Mouse (Mus musculus): ENCODE measurements around the gene Vgf. TPM values are rescaled to one million over a fixed set of nuclear protein-coding genes. Genes with fewer than 3 reads are reported as not detected.

Gene Vgf
- polyA plus RNA-seq, 1 experiment from 2014 or later: 0.08 TPM

DNA sequence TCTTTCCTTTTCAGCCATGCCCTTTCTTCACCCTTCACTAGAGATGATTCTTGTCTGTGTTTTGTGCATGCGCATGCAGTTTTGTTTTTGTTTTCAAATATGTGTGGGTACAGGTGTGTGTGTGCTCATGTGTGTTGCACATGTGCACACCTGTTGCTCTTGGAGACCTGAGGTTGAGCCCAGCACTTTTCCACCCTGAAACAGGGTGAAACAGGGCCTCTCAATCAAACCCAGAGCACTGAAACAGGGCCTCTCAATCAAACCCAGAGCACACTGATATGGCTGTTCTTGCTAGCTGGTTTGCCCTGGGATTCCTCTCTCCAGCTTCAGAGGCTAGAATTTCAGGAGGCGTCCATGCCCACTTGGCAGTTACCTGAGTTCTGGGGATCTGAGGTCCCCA lies 25.6 kb upstream of the Vgf start:
- H3K4me2 ChIP-seq (replicated peaks): no peak overlapping the region
- peaks cover 10% of the 10 kb centered on the region for H3K36me3 ChIP-seq
- H3K9me3 ChIP-seq: no peaks in the 10 kb centered on the region
- peaks cover 14% of the 10 kb centered on the region; the same call in 1 of the 2 replicates for H3K4me1 ChIP-seq
- no peak for ATAC-seq (ENCODE audit: low FRiP score, low read depth)
- H3K27ac ChIP-seq: no peak overlapping the region
- no peak overlapping the region for H3K4me3 ChIP-seq
- no peaks in the 10 kb centered on the region for H3K27me3 ChIP-seq
- 84% methylated on average over 2 of the region's 2 CpGs for WGBS
- no peak overlapping the region for H3K9ac ChIP-seq

DNA sequence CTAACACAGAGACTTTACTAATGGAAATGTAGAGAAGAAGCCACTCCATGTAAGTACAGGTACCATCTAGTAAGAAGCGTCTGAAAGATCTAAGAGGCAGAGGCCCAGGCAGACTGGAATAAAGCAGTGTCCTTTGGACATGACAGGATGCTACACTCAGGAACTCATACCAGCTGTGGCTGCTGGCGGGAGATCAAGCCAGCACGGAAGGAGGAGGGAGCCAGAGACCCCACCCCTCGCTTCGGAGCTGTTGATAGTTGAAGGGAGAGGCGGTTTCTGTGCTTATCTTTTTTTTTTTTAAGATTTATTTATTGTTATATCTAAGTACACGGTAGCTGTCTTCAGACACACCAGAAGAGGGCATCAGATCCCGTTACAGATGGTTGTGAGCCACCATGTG lies 18.9 kb upstream of the Vgf start:
- Histone ChIP-seq H3K9ac (no peak overlapping the region), H3K36me3 (no peaks in the 10 kb centered on the region), H3K4me1 (no peaks in the 10 kb centered on the region), H3K9me3 (no peaks in the 10 kb centered on the region), H3K27ac (no peak overlapping the region), H3K4me2 (replicated peaks) (no peak overlapping the region), H3K4me3 (no peak overlapping the region), H3K27me3 (no peaks in the 10 kb centered on the region)
- no peak for ATAC-seq (ENCODE audit: low FRiP score, low read depth)
- 59% methylated on average over 8 of the region's 8 CpGs for WGBS

DNA sequence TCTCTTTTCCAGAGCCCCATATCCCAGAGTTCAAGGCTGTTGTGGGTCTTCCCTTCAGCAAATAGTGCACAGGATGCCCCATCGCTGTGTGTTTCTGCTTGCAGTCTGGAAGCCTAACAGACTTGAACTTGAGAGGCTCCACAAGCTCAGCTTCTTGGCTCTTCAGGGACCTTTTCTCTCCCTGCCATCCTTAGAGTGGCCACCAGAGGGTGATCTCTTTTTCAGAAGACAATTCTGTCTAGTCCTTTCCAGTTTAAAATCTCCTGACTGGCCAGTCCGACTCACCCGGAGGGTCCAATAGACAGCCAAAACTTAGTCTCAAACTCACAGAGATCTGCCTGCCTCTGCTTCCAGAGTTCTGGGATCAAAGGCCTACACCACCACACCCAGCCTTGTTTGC lies 16.2 kb upstream of the Vgf start:
- no peaks in the 10 kb centered on the region for H3K27me3 ChIP-seq
- no peak overlapping the region for H3K4me2 ChIP-seq (replicated peaks)
- no peak overlapping the region for H3K27ac ChIP-seq
- H3K9me3 ChIP-seq: no peaks in the 10 kb centered on the region
- no peaks in the 10 kb centered on the region for H3K4me1 ChIP-seq
- H3K9ac ChIP-seq: no peak overlapping the region
- no peak for ATAC-seq (ENCODE audit: low FRiP score, low read depth)
- H3K36me3 ChIP-seq: no peaks in the 10 kb centered on the region
- 32% methylated on average over 3 of the region's 3 CpGs for WGBS
- H3K4me3 ChIP-seq: no peak overlapping the region

DNA sequence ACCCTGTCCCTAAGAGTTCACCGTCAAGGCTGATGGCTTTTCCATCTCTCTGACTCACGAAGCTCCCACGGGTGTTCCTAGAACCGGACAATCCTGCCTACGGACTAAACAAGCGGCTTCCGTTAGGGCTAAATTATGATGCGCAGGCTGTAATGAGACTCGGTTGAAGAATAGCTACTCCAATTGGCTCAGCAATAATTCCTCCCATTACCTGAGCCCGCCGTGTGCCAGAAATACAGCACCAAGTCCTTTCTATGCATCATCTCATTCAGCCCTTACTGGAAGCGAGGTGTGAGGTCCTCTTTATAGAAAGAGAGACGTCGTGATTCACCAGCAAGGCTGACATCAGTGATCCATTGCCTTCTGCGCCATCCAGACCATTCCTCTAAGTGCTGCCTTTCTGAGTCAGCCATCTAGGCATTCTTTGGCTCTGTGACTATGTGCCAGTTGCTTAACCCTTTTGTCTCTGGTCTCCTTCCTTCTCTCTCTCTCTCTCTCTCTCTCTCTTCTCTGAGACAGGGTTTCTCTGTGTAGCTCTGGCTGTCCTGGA lies 13.7 kb upstream of the Vgf start:
- no peak overlapping the region for H3K4me3 ChIP-seq
- no peak overlapping the region for H3K9ac ChIP-seq
- ATAC-seq (ENCODE audit: low FRiP score, low read depth): no peak
- 81% methylated on average over 15 of the region's 15 CpGs for WGBS
- no peaks in the 10 kb centered on the region for H3K27me3 ChIP-seq
- H3K4me2 ChIP-seq (replicated peaks): no peak overlapping the region
- H3K9me3 ChIP-seq: no peaks in the 10 kb centered on the region
- H3K27ac ChIP-seq: no peak overlapping the region
- no peaks in the 10 kb centered on the region for H3K4me1 ChIP-seq
- no peaks in the 10 kb centered on the region for H3K36me3 ChIP-seq

DNA sequence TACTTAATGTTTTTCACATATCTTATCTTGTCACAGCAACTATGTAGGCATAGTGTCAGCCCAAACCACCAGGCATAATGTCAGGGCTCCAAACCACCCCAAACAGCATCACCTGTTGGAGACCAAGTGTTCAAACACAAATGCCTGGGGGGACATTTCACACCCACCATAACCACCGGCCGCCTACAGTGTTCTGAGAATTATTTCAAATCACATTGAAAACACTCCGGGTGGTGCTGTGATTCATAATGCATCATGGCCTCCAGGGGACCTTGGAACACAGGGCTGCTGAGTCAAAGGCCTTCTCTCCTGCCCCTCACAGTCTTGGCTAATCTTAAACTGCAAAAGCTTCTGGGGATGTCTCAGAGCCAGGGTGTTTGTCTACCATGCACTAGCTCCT lies 10.3 kb upstream of the Vgf start:
- Histone ChIP-seq H3K27ac (no peak overlapping the region), H3K36me3 (no peaks in the 10 kb centered on the region), H3K4me3 (no peak overlapping the region), H3K4me1 (no peaks in the 10 kb centered on the region), H3K27me3 (no peaks in the 10 kb centered on the region), H3K9me3 (no peaks in the 10 kb centered on the region), H3K9ac (no peak overlapping the region), H3K4me2 (replicated peaks) (no peak overlapping the region)
- WGBS: 89% methylated on average over 3 of the region's 3 CpGs
- ATAC-seq (ENCODE audit: low FRiP score, low read depth): no peak

DNA sequence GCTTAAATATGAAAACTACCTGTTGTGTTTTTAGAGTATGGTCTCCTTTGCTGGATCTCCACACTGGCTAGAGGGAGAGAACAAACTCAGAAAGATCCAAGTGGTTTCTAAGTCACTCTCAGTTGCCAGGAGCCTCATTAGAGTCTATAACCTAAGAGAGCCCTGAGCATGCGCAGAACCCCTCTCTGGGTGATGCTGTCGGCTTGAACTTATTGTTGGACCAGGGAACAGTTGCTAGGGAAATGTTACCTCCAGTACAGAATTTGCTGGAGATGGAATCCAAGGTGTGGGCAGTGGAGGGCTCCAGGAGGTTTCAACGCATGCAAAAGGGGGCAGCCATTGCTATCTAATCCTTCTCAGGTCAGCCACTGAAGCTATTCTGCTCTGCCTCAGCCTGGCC lies 1.9 kb upstream of the Vgf start:
- Histone ChIP-seq H3K4me1 (peaks cover 3% of the 10 kb centered on the region), H3K4me2 (replicated peaks) (no peak overlapping the region)

DNA sequence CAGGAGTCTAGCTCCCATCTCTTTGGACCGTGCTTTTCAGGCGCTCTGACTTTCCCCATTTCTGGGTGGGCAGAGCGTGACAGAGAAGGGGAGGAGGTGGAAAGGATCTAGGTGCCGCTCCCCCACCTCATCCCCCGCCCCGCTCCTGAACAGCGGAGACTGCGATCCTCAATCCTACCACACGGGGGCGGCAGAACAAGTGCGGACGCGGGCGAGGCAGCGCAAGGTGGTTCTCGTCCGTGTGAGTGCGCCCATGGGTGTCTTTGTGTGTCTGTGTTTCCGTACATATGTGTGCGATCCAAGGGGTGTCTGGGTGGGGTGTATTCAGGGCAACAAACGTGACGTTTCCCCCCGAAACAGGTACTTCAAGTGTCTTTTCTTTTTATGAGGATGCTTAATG lies 1.1 kb upstream of the Vgf start:
- Histone ChIP-seq H3K27me3 (peaks cover 69% of the 10 kb centered on the region), H3K27ac (no peak overlapping the region), H3K9me3 (no peaks in the 10 kb centered on the region), H3K4me1 (peaks cover 9% of the 10 kb centered on the region), H3K4me2 (replicated peaks) (0 out of 2 replicates have a peak overlapping the region, but pooled peaks have one; percentile 5), H3K4me3 (no peak overlapping the region), H3K9ac (no peak overlapping the region), H3K36me3 (no peaks in the 10 kb centered on the region)
- no peak for ATAC-seq (ENCODE audit: low FRiP score, low read depth)
- whole genome bisulfite sequencing: under 1% methylated on average over 23 of the region's 23 CpGs

More for the DNA sequence above, 1.9 kb upstream of the Vgf start:
- Histone ChIP-seq H3K27me3 (peaks cover 61% of the 10 kb centered on the region), H3K4me3 (no peak overlapping the region), H3K27ac (no peak overlapping the region), H3K9me3 (no peaks in the 10 kb centered on the region), H3K9ac (no peak overlapping the region), H3K36me3 (no peaks in the 10 kb centered on the region)
- WGBS: 57% methylated on average over 3 of the region's 3 CpGs
- no peak for ATAC-seq (ENCODE audit: low FRiP score, low read depth)

DNA sequence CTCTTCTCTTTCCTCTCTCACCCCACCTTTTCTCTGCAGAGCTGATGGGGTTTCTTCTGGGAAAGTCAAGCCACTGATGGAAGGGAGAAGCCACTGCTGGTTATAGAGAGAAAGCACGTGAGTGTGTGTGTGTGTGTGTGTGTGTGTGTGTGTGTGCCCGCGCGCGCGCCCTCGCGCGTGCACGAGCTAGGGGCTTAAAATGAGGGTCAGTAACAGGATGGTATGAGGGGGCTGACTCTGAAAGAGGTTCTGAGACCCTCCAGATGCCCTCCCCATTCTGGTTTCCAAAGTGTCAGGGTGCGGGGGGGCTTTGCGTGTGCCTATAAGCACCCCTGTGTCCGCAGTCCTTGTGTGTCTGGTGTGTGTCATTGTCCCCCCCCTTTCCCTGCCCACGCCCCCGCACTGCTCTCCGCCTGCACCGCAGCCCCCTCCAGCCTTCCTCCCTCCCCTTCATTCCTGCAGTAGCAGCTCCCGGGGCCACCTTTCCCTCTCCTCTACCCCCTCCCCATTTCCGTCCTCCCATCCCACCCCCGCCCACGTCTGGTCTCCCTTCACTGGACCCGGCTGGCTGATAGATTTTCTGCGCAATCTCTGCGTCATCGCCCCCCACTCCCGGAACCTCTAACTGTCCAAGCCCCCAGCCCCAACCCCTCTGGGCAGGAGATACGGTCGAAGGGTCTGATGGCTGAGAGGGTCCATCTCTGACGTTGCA lies 2.5 kb downstream of the Vgf start:
- no peak overlapping the region for H3K4me3 ChIP-seq
- ATAC-seq (ENCODE audit: low FRiP score, low read depth): no peak

DNA sequence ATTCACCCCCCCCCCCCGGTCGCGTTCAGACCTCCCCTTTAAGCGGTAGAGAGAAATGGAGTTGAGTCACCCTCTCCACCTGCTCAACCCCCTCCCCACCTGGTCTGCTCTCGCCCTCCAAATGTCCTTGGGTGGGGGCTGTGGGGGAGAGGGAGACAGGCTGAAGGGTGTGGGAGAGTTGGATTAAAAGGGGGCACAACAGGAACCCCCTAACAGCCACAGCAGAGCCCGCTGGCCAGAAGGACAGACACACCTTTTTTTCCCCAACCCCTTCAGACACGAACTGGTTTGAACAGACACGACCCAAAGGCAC lies 3.0 kb downstream of the Vgf start:
- 3% methylated on average over 8 of the region's 8 CpGs for WGBS
- H3K9me3 ChIP-seq: no peaks in the 10 kb centered on the region
- no peak for ATAC-seq (ENCODE audit: low FRiP score, low read depth)
- no peak overlapping the region for H3K27ac ChIP-seq
- H3K4me1 ChIP-seq: peaks cover 32% of the 10 kb centered on the region
- H3K27me3 ChIP-seq: peaks cover 99% of the 10 kb centered on the region
- peak overlapping the region; percentile 34; the same call in 1 of the 2 replicates for H3K4me3 ChIP-seq
- H3K4me2 ChIP-seq (replicated peaks): peak overlapping the region; percentile 63
- H3K36me3 ChIP-seq: no peaks in the 10 kb centered on the region
- H3K9ac ChIP-seq: no peak overlapping the region

More for the DNA sequence above, 2.5 kb downstream of the Vgf start:
- Histone ChIP-seq H3K36me3 (no peaks in the 10 kb centered on the region), H3K27me3 (peaks cover 99% of the 10 kb centered on the region), H3K27ac (no peak overlapping the region), H3K9ac (no peak overlapping the region), H3K9me3 (no peaks in the 10 kb centered on the region), H3K4me1 (peaks cover 32% of the 10 kb centered on the region), H3K4me2 (replicated peaks) (no peak overlapping the region)
- WGBS: 4% methylated on average over 25 of the region's 29 CpGs

DNA sequence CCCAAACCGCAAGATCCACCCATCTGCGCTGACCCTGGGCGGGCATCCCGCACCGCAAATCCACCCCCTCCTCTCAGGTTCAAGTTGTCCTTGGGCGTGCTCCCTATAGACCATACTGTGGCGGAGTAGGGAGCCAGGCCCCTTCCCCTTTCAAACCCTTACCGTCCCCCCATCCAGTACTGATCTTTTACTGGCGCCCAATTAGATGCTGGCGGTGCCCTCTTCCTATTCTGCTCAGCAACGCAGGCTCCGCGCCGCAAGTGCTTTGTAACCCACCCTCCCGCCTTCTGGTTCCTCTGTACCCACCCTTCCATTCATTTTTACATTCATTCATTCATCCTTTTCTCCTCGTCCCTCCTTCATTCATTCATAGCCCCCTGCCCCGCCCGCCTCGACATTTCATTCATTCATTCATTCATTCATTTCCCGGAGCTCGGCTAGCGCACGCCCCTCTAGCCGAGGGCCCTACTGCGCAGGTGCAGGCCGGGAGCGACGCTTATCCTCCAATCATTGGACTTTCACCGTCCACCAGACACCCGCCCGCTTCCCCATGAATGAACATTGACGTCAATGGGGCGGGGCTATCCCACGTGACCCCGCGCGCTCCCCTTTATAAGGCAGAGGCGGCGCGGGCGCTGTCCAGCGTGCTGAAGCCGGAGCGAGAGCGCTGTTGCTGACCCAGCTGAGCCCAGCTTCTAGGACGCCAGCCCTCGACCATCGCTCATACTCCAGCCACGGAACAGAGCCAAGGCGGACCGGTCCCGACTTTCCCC lies 3.6 kb downstream of the Vgf start:
- H3K9ac ChIP-seq: no peak overlapping the region
- WGBS: under 1% methylated on average over 52 of the region's 52 CpGs
- peak overlapping the region; percentile 51 for H3K4me3 ChIP-seq
- peaks cover 32% of the 10 kb centered on the region for H3K4me1 ChIP-seq
- peak; percentile 58 for ATAC-seq (ENCODE audit: low FRiP score, low read depth)
- H3K9me3 ChIP-seq: no peaks in the 10 kb centered on the region
- peak overlapping the region; percentile 63 for H3K4me2 ChIP-seq (replicated peaks)
- peaks cover 96% of the 10 kb centered on the region for H3K27me3 ChIP-seq
- H3K36me3 ChIP-seq: no peaks in the 10 kb centered on the region
- no peak overlapping the region for H3K27ac ChIP-seq

DNA sequence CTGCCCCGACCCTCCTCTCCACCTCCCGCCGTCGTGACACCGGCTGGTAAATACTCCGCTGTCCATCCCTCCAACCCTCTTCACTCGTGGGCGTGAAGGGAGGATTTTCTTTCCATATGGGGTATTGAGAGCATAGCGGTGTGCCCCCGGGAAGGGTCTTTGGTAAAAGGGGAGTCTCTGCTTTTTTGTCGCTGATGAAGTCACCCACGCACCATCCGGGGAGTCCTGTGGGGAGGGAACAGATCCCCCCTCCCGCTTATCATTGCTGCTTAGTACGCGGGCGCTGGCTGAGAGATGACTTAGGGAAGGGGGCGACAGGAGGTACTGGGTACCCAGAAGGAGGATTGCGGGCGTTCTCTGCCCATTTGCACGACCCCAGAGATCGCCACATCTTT lies 4.2 kb downstream of the Vgf start:
- Histone ChIP-seq H3K36me3 (peaks cover 3% of the 10 kb centered on the region; the same call in 1 of the 2 replicates), H3K27ac (no peak overlapping the region), H3K4me3 (peak overlapping the region; percentile 51), H3K27me3 (peaks cover 90% of the 10 kb centered on the region), H3K9me3 (no peaks in the 10 kb centered on the region), H3K4me2 (replicated peaks) (peak overlapping the region; percentile 63), H3K9ac (no peak overlapping the region), H3K4me1 (peaks cover 32% of the 10 kb centered on the region)
- WGBS: 11% methylated on average over 22 of the region's 22 CpGs
- ATAC-seq (ENCODE audit: low FRiP score, low read depth): no peak
